Mouse (Mus musculus): ENCODE measurements around the gene Slc13a3. TPM values are rescaled to one million over a fixed set of nuclear protein-coding genes. Genes with fewer than 3 reads are reported as not detected.

The Slc13a3 gene
- polyA plus RNA-seq, 1 experiment from 2014 or later: 0.29 TPM

GRCm38 (mm10) chr2:165441613-165442012, 31.4 kb downstream of the Slc13a3 start:
- H3K36me3 ChIP-seq (ENCODE audit: control insufficient read depth, insufficient read depth, low read length): no peaks in the 10 kb centered on the region
- 0 out of 2 replicates have a peak, but pooled peaks cover 2% of the 10 kb centered on the region for H3K27me3 ChIP-seq (ENCODE audit: control insufficient read depth, insufficient read depth, low read length)
- no peak overlapping the region for H3K4me2 ChIP-seq
- no peaks in the 10 kb centered on the region for H3K9me3 ChIP-seq (replicated peaks; ENCODE audit: control insufficient read depth, low read length)
- 63% methylated on average over 4 of the region's 4 CpGs for WGBS (ENCODE audit: insufficient replicate concordance)
- H3K27ac ChIP-seq (ENCODE audit: low read depth, low read length): no peak overlapping the region
- H3K4me3 ChIP-seq (ENCODE audit: low read depth, low read length): no peak overlapping the region
- no peak overlapping the region for H3K9ac ChIP-seq (ENCODE audit: low read depth, low read length)
- no peak for ATAC-seq (replicated peaks; ENCODE audit: insufficient number of reproducible peaks, low FRiP score, low TSS enrichment)
- H3K4me1 ChIP-seq (ENCODE audit: control insufficient read depth, insufficient read depth, low read length): no peaks in the 10 kb centered on the region

- no peak overlapping the region for H3K27ac ChIP-seq (ENCODE audit: low read depth, low read length)
- H3K4me2 ChIP-seq: no peak overlapping the region
- H3K9me3 ChIP-seq (replicated peaks; ENCODE audit: control insufficient read depth, low read length): no peaks in the 10 kb centered on the region
- H3K4me3 ChIP-seq (ENCODE audit: low read depth, low read length): no peak overlapping the region
- no peak overlapping the region for H3K9ac ChIP-seq (ENCODE audit: low read depth, low read length)
- ATAC-seq (replicated peaks; ENCODE audit: insufficient number of reproducible peaks, low FRiP score, low TSS enrichment): no peak
- no peaks in the 10 kb centered on the region for H3K36me3 ChIP-seq (ENCODE audit: control insufficient read depth, insufficient read depth, low read length)
- H3K27me3 ChIP-seq (ENCODE audit: control insufficient read depth, insufficient read depth, low read length): 0 out of 2 replicates have a peak, but pooled peaks cover 1% of the 10 kb centered on the region
- 77% methylated on average over 10 of the region's 10 CpGs for WGBS (ENCODE audit: insufficient replicate concordance)
- no peaks in the 10 kb centered on the region for H3K4me1 ChIP-seq (ENCODE audit: control insufficient read depth, insufficient read depth, low read length)
These were observed 33.4 kb downstream of the Slc13a3 start for GRCm38 (mm10) chr2:165439613-165440012.

GRCm38 (mm10) chr2:165438881-165439280, 34.1 kb downstream of the Slc13a3 start:
- 73% methylated on average over 7 of the region's 7 CpGs for WGBS (ENCODE audit: insufficient replicate concordance)
- no peak for ATAC-seq (replicated peaks; ENCODE audit: insufficient number of reproducible peaks, low FRiP score, low TSS enrichment)
- Histone ChIP-seq H3K9ac (ENCODE audit: low read depth, low read length) (no peak overlapping the region), H3K27me3 (ENCODE audit: control insufficient read depth, insufficient read depth, low read length) (no peaks in the 10 kb centered on the region), H3K4me1 (ENCODE audit: control insufficient read depth, insufficient read depth, low read length) (no peaks in the 10 kb centered on the region), H3K4me3 (ENCODE audit: low read depth, low read length) (no peak overlapping the region), H3K9me3 (replicated peaks; ENCODE audit: control insufficient read depth, low read length) (no peaks in the 10 kb centered on the region), H3K4me2 (no peak overlapping the region), H3K36me3 (ENCODE audit: control insufficient read depth, insufficient read depth, low read length) (no peaks in the 10 kb centered on the region), H3K27ac (ENCODE audit: low read depth, low read length) (no peak overlapping the region)

GRCm38 (mm10) chr2:165428694-165429093, 44.3 kb downstream of the Slc13a3 start:
- no peak overlapping the region for H3K27ac ChIP-seq (ENCODE audit: low read depth, low read length)
- no peak for ATAC-seq (replicated peaks; ENCODE audit: insufficient number of reproducible peaks, low FRiP score, low TSS enrichment)
- H3K27me3 ChIP-seq (ENCODE audit: control insufficient read depth, insufficient read depth, low read length): no peaks in the 10 kb centered on the region
- H3K9me3 ChIP-seq (replicated peaks; ENCODE audit: control insufficient read depth, low read length): no peaks in the 10 kb centered on the region
- H3K9ac ChIP-seq (ENCODE audit: low read depth, low read length): no peak overlapping the region
- no peak overlapping the region for H3K4me3 ChIP-seq (ENCODE audit: low read depth, low read length)
- no peaks in the 10 kb centered on the region for H3K36me3 ChIP-seq (ENCODE audit: control insufficient read depth, insufficient read depth, low read length)
- H3K4me1 ChIP-seq (ENCODE audit: control insufficient read depth, insufficient read depth, low read length): no peaks in the 10 kb centered on the region
- no peak overlapping the region for H3K4me2 ChIP-seq
- WGBS (ENCODE audit: insufficient replicate concordance): 19% methylated on average over 7 of the region's 7 CpGs

- H3K4me2 ChIP-seq: no peak overlapping the region
- H3K36me3 ChIP-seq (ENCODE audit: control insufficient read depth, insufficient read depth, low read length): no peaks in the 10 kb centered on the region
- 70% methylated on average over 2 of the region's 2 CpGs for WGBS (ENCODE audit: insufficient replicate concordance)
- H3K9ac ChIP-seq (ENCODE audit: low read depth, low read length): no peak overlapping the region
- H3K27me3 ChIP-seq (ENCODE audit: control insufficient read depth, insufficient read depth, low read length): no peaks in the 10 kb centered on the region
- no peak overlapping the region for H3K4me3 ChIP-seq (ENCODE audit: low read depth, low read length)
- no peak overlapping the region for H3K27ac ChIP-seq (ENCODE audit: low read depth, low read length)
- no peaks in the 10 kb centered on the region for H3K9me3 ChIP-seq (replicated peaks; ENCODE audit: control insufficient read depth, low read length)
- no peak for ATAC-seq (replicated peaks; ENCODE audit: insufficient number of reproducible peaks, low FRiP score, low TSS enrichment)
- no peaks in the 10 kb centered on the region for H3K4me1 ChIP-seq (ENCODE audit: control insufficient read depth, insufficient read depth, low read length)
These were observed 52.8 kb downstream of the Slc13a3 start for GRCm38 (mm10) chr2:165420195-165420594.

- WGBS (ENCODE audit: insufficient replicate concordance): 64% methylated on average over 4 of the region's 4 CpGs
- no peak overlapping the region for H3K4me3 ChIP-seq (ENCODE audit: low read depth, low read length)
- H3K9ac ChIP-seq (ENCODE audit: low read depth, low read length): no peak overlapping the region
- H3K27me3 ChIP-seq (ENCODE audit: control insufficient read depth, insufficient read depth, low read length): no peaks in the 10 kb centered on the region
- 0 out of 2 replicates have a peak, but pooled peaks cover 3% of the 10 kb centered on the region for H3K4me1 ChIP-seq (ENCODE audit: control insufficient read depth, insufficient read depth, low read length)
- ATAC-seq (replicated peaks; ENCODE audit: insufficient number of reproducible peaks, low FRiP score, low TSS enrichment): no peak
- H3K9me3 ChIP-seq (replicated peaks; ENCODE audit: control insufficient read depth, low read length): no peaks in the 10 kb centered on the region
- H3K4me2 ChIP-seq: no peak overlapping the region
- no peaks in the 10 kb centered on the region for H3K36me3 ChIP-seq (ENCODE audit: control insufficient read depth, insufficient read depth, low read length)
- no peak overlapping the region for H3K27ac ChIP-seq (ENCODE audit: low read depth, low read length)
These were observed 53.3 kb downstream of the Slc13a3 start for GRCm38 (mm10) chr2:165419670-165420111.

GRCm38 (mm10) chr2:165418577-165418976, 54.5 kb downstream of the Slc13a3 start:
- Histone ChIP-seq H3K4me1 (ENCODE audit: control insufficient read depth, insufficient read depth, low read length) (0 out of 2 replicates have a peak, but pooled peaks cover 3% of the 10 kb centered on the region), H3K9ac (ENCODE audit: low read depth, low read length) (no peak overlapping the region), H3K9me3 (replicated peaks; ENCODE audit: control insufficient read depth, low read length) (no peaks in the 10 kb centered on the region), H3K4me3 (ENCODE audit: low read depth, low read length) (no peak overlapping the region), H3K27ac (ENCODE audit: low read depth, low read length) (no peak overlapping the region), H3K27me3 (ENCODE audit: control insufficient read depth, insufficient read depth, low read length) (no peaks in the 10 kb centered on the region), H3K4me2 (no peak overlapping the region), H3K36me3 (ENCODE audit: control insufficient read depth, insufficient read depth, low read length) (no peaks in the 10 kb centered on the region)
- WGBS (ENCODE audit: insufficient replicate concordance): 86% methylated on average over 2 of the region's 2 CpGs
- no peak for ATAC-seq (replicated peaks; ENCODE audit: insufficient number of reproducible peaks, low FRiP score, low TSS enrichment)

GRCm38 (mm10) chr2:165417291-165417690, 55.7 kb downstream of the Slc13a3 start:
- H3K9ac ChIP-seq (ENCODE audit: low read depth, low read length): no peak overlapping the region

GRCm38 (mm10) chr2:165415795-165416194, 57.2 kb downstream of the Slc13a3 start:
- Histone ChIP-seq H3K4me2 (no peak overlapping the region), H3K4me3 (ENCODE audit: low read depth, low read length) (no peak overlapping the region), H3K9me3 (replicated peaks; ENCODE audit: control insufficient read depth, low read length) (no peaks in the 10 kb centered on the region), H3K27me3 (ENCODE audit: control insufficient read depth, insufficient read depth, low read length) (no peaks in the 10 kb centered on the region), H3K36me3 (ENCODE audit: control insufficient read depth, insufficient read depth, low read length) (no peaks in the 10 kb centered on the region), H3K4me1 (ENCODE audit: control insufficient read depth, insufficient read depth, low read length) (0 out of 2 replicates have a peak, but pooled peaks cover 3% of the 10 kb centered on the region), H3K9ac (ENCODE audit: low read depth, low read length) (no peak overlapping the region), H3K27ac (ENCODE audit: low read depth, low read length) (no peak overlapping the region)
- 61% methylated on average over 6 of the region's 6 CpGs for WGBS (ENCODE audit: insufficient replicate concordance)
- ATAC-seq (replicated peaks; ENCODE audit: insufficient number of reproducible peaks, low FRiP score, low TSS enrichment): no peak

More at GRCm38 (mm10) chr2:165417291-165417690, 55.7 kb downstream of the Slc13a3 start:
- no peaks in the 10 kb centered on the region for H3K9me3 ChIP-seq (replicated peaks; ENCODE audit: control insufficient read depth, low read length)
- 61% methylated on average over 7 of the region's 7 CpGs for WGBS (ENCODE audit: insufficient replicate concordance)
- H3K4me3 ChIP-seq (ENCODE audit: low read depth, low read length): no peak overlapping the region
- H3K4me2 ChIP-seq: no peak overlapping the region
- H3K27me3 ChIP-seq (ENCODE audit: control insufficient read depth, insufficient read depth, low read length): no peaks in the 10 kb centered on the region
- H3K27ac ChIP-seq (ENCODE audit: low read depth, low read length): no peak overlapping the region
- H3K4me1 ChIP-seq (ENCODE audit: control insufficient read depth, insufficient read depth, low read length): 0 out of 2 replicates have a peak, but pooled peaks cover 3% of the 10 kb centered on the region
- ATAC-seq (replicated peaks; ENCODE audit: insufficient number of reproducible peaks, low FRiP score, low TSS enrichment): no peak; the same call in 1 of the 2 replicates
- no peaks in the 10 kb centered on the region for H3K36me3 ChIP-seq (ENCODE audit: control insufficient read depth, insufficient read depth, low read length)
